Comparison of ENCODE assay signal across 27 mouse cellular contexts in the genomic region with DNA sequence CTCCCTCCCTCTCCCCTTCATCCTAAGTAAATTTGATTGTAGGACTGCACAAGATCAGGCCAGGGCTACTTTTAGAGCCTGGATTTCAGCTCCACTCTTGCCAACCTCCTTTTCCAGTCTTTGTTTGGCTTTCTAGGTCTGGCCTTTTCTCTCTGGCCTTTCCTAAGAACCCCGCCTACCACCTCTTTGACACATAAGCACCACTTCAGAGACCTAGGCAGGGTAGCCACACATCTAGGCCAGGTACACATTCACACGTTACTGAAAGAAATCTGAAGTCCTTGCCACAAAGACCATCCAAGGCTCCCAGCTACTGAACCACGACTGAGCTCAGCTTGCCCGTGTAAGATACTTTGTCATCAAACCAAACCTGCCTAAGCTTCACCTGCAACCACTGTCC. TPM values are rescaled to one million over a fixed set of nuclear protein-coding genes. Genes with fewer than 3 reads are reported as not detected.
"Had no signal": no experiment of that assay in that cellular context is flagged by ENCODE, and none has a peak within 500 bp of the region (broad histone marks: within the 10 kb centered on the region; RNA-seq: fewer than 3 reads in every experiment).

No protein-coding gene starts in this region.

- H3K4me2 ChIP-seq: kidney, embryonic 15.5 days; liver, embryonic 13.5 days; midbrain, embryonic 11.5 days; midbrain, embryonic 15.5 days; neural tube, embryonic 12.5 days; neural tube, embryonic 15.5 days had no signal

- ATAC-seq: intestine, postnatal 0 days; midbrain, embryonic 15.5 days had no signal

- DNase-seq: kidney, adult 2 months; kidney, postnatal 10 days; kidney, postnatal 4 days; left cerebral cortex, postnatal 4 days; liver, embryonic 13.5 days; right cerebral cortex, adult 18-20 months; right cerebral cortex, postnatal 14 days; right cerebral cortex, postnatal 4 days; thymus, adult 2 months; thymus, postnatal 14 days; thymus, postnatal 4 days had no signal

- H3K9me3 ChIP-seq: kidney, embryonic 15.5 days; liver, embryonic 13.5 days; midbrain, embryonic 15.5 days; neural tube, embryonic 12.5 days; neural tube, embryonic 15.5 days had no signal

- H3K36me3 ChIP-seq: kidney, embryonic 15.5 days; liver, embryonic 13.5 days; midbrain, embryonic 15.5 days; neural tube, embryonic 12.5 days; neural tube, embryonic 15.5 days had no signal

- H3K27me3 ChIP-seq: kidney, embryonic 15.5 days; midbrain, embryonic 15.5 days; neural tube, embryonic 12.5 days; neural tube, embryonic 15.5 days had no signal

- H3K4me1 ChIP-seq: liver, embryonic 13.5 days had no signal

- H3K27ac ChIP-seq: kidney, embryonic 15.5 days; liver, embryonic 13.5 days; midbrain, embryonic 15.5 days; neural tube, embryonic 12.5 days; neural tube, embryonic 15.5 days; stomach, postnatal 0 days had no signal

- H3K9ac ChIP-seq: kidney, embryonic 15.5 days; liver, embryonic 13.5 days; midbrain, embryonic 15.5 days; neural tube, embryonic 12.5 days; neural tube, embryonic 15.5 days had no signal

- H3K4me3 ChIP-seq: kidney, embryonic 15.5 days; liver, embryonic 13.5 days; midbrain, embryonic 15.5 days; neural tube, embryonic 12.5 days; neural tube, embryonic 15.5 days had no signal

RNA-seq across cellular contexts. Expression of gene E330034G19Rik, which starts 32.6 kb away (rescaled TPM):
- total RNA-seq: layer of hippocampus, adult 18-20 months; layer of hippocampus, postnatal 14 days; left cerebral cortex, adult 8-10 months; left cerebral cortex, postnatal 4 days; liver, adult 2 months; megakaryocyte-erythroid progenitor cell, adult 5-6 weeks had no signal
- polyA plus RNA-seq: intestine, embryonic 14.5 days; intestine, postnatal 0 days; kidney, adult 2 months; kidney, embryonic 15.5 days; limb, embryonic 14.5 days; liver, adult 2 months; liver, embryonic 13.5 days; liver, embryonic 16.5 days; midbrain, embryonic 11.5 days; midbrain, embryonic 15.5 days; neural tube, embryonic 12.5 days; neural tube, embryonic 15.5 days; stomach, embryonic 14.5 days; stomach, postnatal 0 days; thymus, adult 2 months had no signal
